Mouse (Mus musculus) embryonic facial prominence, embryonic 14.5 days (tissue): ENCODE measurements around the gene 4930402F06Rik. TPM values are rescaled to one million over a fixed set of nuclear protein-coding genes. Genes with fewer than 3 reads are reported as not detected.

Source experiments
- ATAC-seq: fragments of 200-750 bp; cut with Nextera tagmentation; 2 replicates; pipeline ENCODE4 v1.8.0; 2017; ENCODE audit warnings: low read depth, moderate number of reproducible peaks, moderate TSS enrichment
- DNase-seq: peaks from one replicate; pipeline ENCODE4 v3.0.0-alpha.2; 2015; ENCODE audit warnings: low spot score
- H3K27ac ChIP-seq: fragments of 300-500 bp; sonication (generic); replicated peaks from 2 replicates; pipeline ENCODE4 v1.5.1; 2014; ENCODE audit warnings: low read depth, mild to moderate bottlenecking, low read length, moderate library complexity
- H3K27me3 ChIP-seq: fragments of 300-500 bp; sonication (generic); replicated peaks from 2 replicates; pipeline ENCODE4 v1.6.1; 2014; ENCODE audit warnings: low read length; ENCODE audit not compliant: control insufficient read depth, insufficient read depth
- H3K36me3 ChIP-seq: fragments of 300-500 bp; sonication (generic); 2 replicates; pipeline ENCODE4 v1.6.1; 2014; ENCODE audit warnings: low read length, mixed read lengths; ENCODE audit not compliant: control insufficient read depth, insufficient read depth
- H3K4me1 ChIP-seq: fragments of 300-500 bp; sonication (generic); 2 replicates; pipeline ENCODE4 v1.6.1; 2014; ENCODE audit warnings: antibody characterized with exemption, low read length; ENCODE audit not compliant: control insufficient read depth, insufficient read depth
- H3K4me2 ChIP-seq: fragments of 300-500 bp; sonication (generic); 2 replicates; pipeline ENCODE4 v1.6.1; 2014; ENCODE audit warnings: low read depth, mild to moderate bottlenecking, low read length, moderate library complexity, mixed read lengths
- H3K4me3 ChIP-seq: fragments of 300-500 bp; sonication (generic); 2 replicates; pipeline ENCODE4 v1.5.1; 2014; ENCODE audit warnings: low read depth, mild to moderate bottlenecking, low read length
- H3K9ac ChIP-seq: fragments of 300-500 bp; sonication (generic); 2 replicates; pipeline ENCODE4 v1.6.1; 2014; ENCODE audit warnings: low read depth, mild to moderate bottlenecking, low read length, moderate library complexity, mixed read lengths
- H3K9me3 ChIP-seq: fragments of 300-500 bp; sonication (generic); 2 replicates; pipeline ENCODE4 v1.6.1; 2016; ENCODE audit warnings: low read length; ENCODE audit not compliant: control insufficient read depth
- WGBS: fragments of 180-500 bp; shearing (Covaris S2); extraction: QIAGEN DNeasy Blood & Tissue Kit; methylation state at CpG from one replicate; pipeline ENCODE4 v1.1.7; 2014; 5-methylcytosine and 5-hydroxymethylcytosine counted together
- polyA plus RNA-seq: library from polyadenylated mRNA; unstranded; fragments of >200 nt; fragmentation: Nextera tagmentation; extraction: Ambion mirVana; gene quantifications from 2 replicates; pipeline ENCODE4 v1.2.1, GENCODE M21; 2014

Gene 4930402F06Rik
- polyA plus RNA-seq, 1 experiment from 2014 or later = not detected

DNA sequence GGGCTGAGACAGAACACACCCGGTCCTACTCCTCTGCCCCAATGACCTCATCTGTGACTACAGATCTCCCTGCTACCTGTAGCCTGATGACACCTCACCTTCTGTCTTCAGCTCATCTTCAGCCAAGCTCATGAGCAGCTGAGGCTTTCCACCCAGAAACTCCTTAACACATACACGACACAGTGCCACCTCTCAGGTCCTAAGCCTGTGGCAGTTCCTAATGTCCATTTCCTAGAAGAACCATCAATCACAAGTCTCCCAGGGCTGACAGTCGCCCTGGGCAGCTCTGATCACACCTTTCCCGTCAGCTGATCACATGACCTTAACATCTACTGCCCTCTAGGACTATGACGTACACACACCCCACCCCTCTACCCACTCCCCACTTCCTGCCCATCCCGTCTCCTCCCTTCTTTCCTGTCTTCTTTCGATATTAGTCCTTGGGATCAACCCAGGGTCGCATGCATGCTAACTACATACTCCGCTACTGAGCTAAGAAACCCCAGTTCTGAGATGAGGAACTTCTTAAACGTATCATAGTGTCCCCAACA lies 14.7 kb upstream of the 4930402F06Rik start:
- Histone ChIP-seq H3K9me3 (no peaks in the 10 kb centered on the region), H3K36me3 (0 out of 2 replicates have a peak, but pooled peaks cover 10% of the 10 kb centered on the region), H3K27me3 (no peaks in the 10 kb centered on the region), H3K9ac (no peak overlapping the region), H3K4me1 (no peaks in the 10 kb centered on the region), H3K4me3 (no peak overlapping the region), H3K27ac (no peak overlapping the region), H3K4me2 (no peak overlapping the region)
- ATAC-seq = no peak
- no peak for DNase-seq
- WGBS = 68% methylated on average over 10 of the region's 10 CpGs

DNA sequence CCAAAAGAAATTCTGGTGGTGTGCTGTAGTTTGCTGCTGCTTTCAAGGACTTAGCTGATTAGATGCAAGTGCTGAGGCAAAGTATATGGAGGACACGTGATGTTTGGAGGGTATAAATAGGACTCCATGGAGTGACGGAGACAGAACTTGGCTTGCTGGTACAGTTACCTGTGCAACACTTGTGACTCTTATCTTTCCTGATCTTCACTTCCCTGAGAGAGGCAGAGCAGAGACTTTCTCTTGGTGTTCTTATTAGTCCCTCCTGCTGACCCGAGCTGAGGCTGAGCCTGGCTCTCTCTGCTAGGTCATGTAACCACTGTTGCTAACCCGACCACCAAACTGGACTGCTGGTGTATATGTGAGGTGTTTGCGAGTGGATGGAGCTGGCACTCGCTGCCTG lies 12.5 kb upstream of the 4930402F06Rik start:
- ATAC-seq = no peak
- no peak for DNase-seq
- H3K27me3 ChIP-seq = no peaks in the 10 kb centered on the region
- H3K4me1 ChIP-seq = no peaks in the 10 kb centered on the region
- H3K4me2 ChIP-seq = no peak overlapping the region
- WGBS = 90% methylated on average over 6 of the region's 6 CpGs
- no peak overlapping the region for H3K9ac ChIP-seq
- H3K9me3 ChIP-seq = no peaks in the 10 kb centered on the region
- no peak overlapping the region for H3K27ac ChIP-seq
- H3K4me3 ChIP-seq = no peak overlapping the region
- 0 out of 2 replicates have a peak, but pooled peaks cover 10% of the 10 kb centered on the region for H3K36me3 ChIP-seq

GRCm38 (mm10) chr2:35408409-35409110 lies 11.6 kb upstream of the 4930402F06Rik start:
- 74% methylated on average over 5 of the region's 5 CpGs for WGBS
- DNase-seq (no peak), ATAC-seq (no peak)
- H3K36me3 ChIP-seq = 0 out of 2 replicates have a peak, but pooled peaks cover 10% of the 10 kb centered on the region
- no peaks in the 10 kb centered on the region for H3K27me3 ChIP-seq
- H3K9ac ChIP-seq = no peak overlapping the region
- no peak overlapping the region for H3K4me3 ChIP-seq
- H3K27ac ChIP-seq = no peak overlapping the region
- no peak overlapping the region for H3K4me2 ChIP-seq
- H3K4me1 ChIP-seq = no peaks in the 10 kb centered on the region
- no peaks in the 10 kb centered on the region for H3K9me3 ChIP-seq

DNA sequence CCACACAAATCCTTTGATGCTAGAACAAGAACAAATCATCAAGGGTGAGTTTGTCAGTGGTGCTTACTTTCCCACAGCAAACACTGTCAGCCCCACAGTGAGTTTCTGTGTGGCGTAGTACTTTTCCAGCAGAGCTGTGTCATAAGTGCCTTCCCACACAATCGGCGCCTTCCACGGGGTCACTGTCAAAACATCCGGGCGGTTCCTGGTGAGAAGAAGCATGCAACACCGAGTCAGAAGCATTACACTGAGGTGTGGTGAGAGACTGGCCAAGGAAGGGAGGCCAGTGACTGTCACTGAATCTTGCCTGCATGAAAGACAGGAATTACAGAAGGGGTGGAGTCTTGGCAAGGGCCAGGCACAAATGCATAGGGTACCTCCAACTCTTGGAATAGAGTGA lies 10.9 kb upstream of the 4930402F06Rik start:
- Histone ChIP-seq H3K4me3 (no peak overlapping the region), H3K4me1 (no peaks in the 10 kb centered on the region), H3K27me3 (no peaks in the 10 kb centered on the region), H3K9ac (no peak overlapping the region), H3K36me3 (0 out of 2 replicates have a peak, but pooled peaks cover 10% of the 10 kb centered on the region), H3K4me2 (no peak overlapping the region), H3K9me3 (no peaks in the 10 kb centered on the region), H3K27ac (no peak overlapping the region)
- DNase-seq (no peak), ATAC-seq (no peak)
- 80% methylated on average over 7 of the region's 7 CpGs for WGBS

DNA sequence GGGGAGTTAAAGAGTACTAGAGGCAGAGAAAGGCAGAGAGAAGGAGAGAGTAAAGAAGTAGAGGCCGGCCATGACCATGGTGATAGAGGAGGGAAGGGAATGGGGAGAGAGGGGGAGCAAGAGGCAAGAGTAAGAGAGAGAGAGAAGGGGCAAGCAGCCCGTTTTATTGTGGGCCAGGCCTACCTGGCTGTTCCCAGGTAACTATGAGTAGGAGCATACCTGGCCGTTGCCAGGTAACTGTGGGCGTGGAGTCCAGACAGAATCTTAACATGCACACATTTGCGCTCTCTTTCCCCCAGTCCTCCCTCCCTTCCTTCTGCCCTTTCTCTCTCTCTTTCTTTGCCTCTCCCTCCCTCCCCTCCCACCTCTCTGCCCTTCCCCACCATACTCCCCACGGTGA lies 10.3 kb upstream of the 4930402F06Rik start:
- ATAC-seq (no peak), DNase-seq (no peak)
- 0 out of 2 replicates have a peak, but pooled peaks cover 10% of the 10 kb centered on the region for H3K36me3 ChIP-seq
- WGBS = 80% methylated on average over 6 of the region's 6 CpGs
- H3K4me2 ChIP-seq = no peak overlapping the region
- no peaks in the 10 kb centered on the region for H3K4me1 ChIP-seq
- no peaks in the 10 kb centered on the region for H3K9me3 ChIP-seq
- no peak overlapping the region for H3K9ac ChIP-seq
- H3K27ac ChIP-seq = no peak overlapping the region
- H3K4me3 ChIP-seq = no peak overlapping the region
- H3K27me3 ChIP-seq = no peaks in the 10 kb centered on the region

GRCm38 (mm10) chr2:35406611-35407010 lies 9.6 kb upstream of the 4930402F06Rik start:
- Histone ChIP-seq H3K27ac (no peak overlapping the region), H3K4me3 (no peak overlapping the region), H3K4me1 (no peaks in the 10 kb centered on the region), H3K9me3 (no peaks in the 10 kb centered on the region), H3K9ac (no peak overlapping the region), H3K4me2 (no peak overlapping the region), H3K36me3 (0 out of 2 replicates have a peak, but pooled peaks cover 10% of the 10 kb centered on the region), H3K27me3 (no peaks in the 10 kb centered on the region)
- ATAC-seq (no peak), DNase-seq (no peak)
- 50% methylated on average over 1 of the region's 1 CpGs for WGBS

DNA sequence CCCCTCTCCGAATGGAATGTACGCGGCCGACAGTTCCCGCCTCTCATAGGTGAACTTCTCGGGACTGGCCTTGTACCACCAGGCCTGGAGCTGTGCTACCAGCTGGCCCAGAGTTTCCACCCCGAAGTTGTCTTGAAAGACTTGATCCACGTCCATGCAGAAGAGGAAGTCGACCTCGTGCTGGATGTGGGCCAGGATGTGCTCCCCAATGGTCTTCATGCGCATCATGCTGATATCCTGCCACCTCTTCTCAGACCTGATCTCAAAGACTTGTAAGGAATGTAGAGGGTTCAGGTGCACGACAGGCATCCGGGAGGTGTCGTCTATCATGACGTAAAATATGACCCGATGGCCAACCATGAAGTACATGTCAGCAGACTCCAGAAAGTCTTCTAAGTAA lies 5.4 kb upstream of the 4930402F06Rik start:
- no peak overlapping the region for H3K4me2 ChIP-seq
- H3K4me1 ChIP-seq = no peaks in the 10 kb centered on the region
- WGBS = 92% methylated on average over 16 of the region's 16 CpGs

GRCm38 (mm10) chr2:35400739-35401138 lies 3.8 kb upstream of the 4930402F06Rik start:
- ATAC-seq (no peak), DNase-seq (no peak)
- H3K4me3 ChIP-seq = no peak overlapping the region
- no peak overlapping the region for H3K27ac ChIP-seq
- H3K9me3 ChIP-seq = no peaks in the 10 kb centered on the region
- H3K4me2 ChIP-seq = no peak overlapping the region
- WGBS = 87% methylated on average over 7 of the region's 7 CpGs
- no peak overlapping the region for H3K9ac ChIP-seq
- H3K27me3 ChIP-seq = no peaks in the 10 kb centered on the region
- no peaks in the 10 kb centered on the region for H3K36me3 ChIP-seq
- no peaks in the 10 kb centered on the region for H3K4me1 ChIP-seq

More for the DNA sequence above, 5.4 kb upstream of the 4930402F06Rik start:
- Histone ChIP-seq H3K4me3 (no peak overlapping the region), H3K27ac (no peak overlapping the region), H3K9me3 (no peaks in the 10 kb centered on the region), H3K27me3 (no peaks in the 10 kb centered on the region), H3K36me3 (no peaks in the 10 kb centered on the region), H3K9ac (no peak overlapping the region)
- ATAC-seq (no peak), DNase-seq (no peak)
